ENCODE assay signal across 7 mouse cellular contexts in genomic region chr13:83730155-83730712, GRCm38 (mm10).
DNase-seq lines count a peak whose midpoint lies in the region; ATAC-seq and TF ChIP-seq lines count a peak whose summit lies in the region.

No protein-coding gene starts in this region.

- peak overlapping the region; percentile 87 for H3K4me2 ChIP-seq in forebrain, embryonic 13.5 days
- peak overlapping the region; percentile 74 for H3K4me2 ChIP-seq in liver, embryonic 13.5 days

- H3K4me3 ChIP-seq in testis, adult 2 months (ENCODE audit: control insufficient read depth, low read depth, low read length): peak overlapping the region; percentile 84
- H3K4me3 ChIP-seq in forebrain, embryonic 13.5 days: peak overlapping the region; percentile 90
- peak overlapping the region; percentile 57 for H3K4me3 ChIP-seq in liver, embryonic 13.5 days (replicated peaks)

- no peak for ATAC-seq in forebrain, embryonic 13.5 days
- ATAC-seq in liver, embryonic 13.5 days (ENCODE audit: low read depth): no peak
- ATAC-seq in megakaryocyte-erythroid progenitor cell, adult 5-6 weeks (replicated peaks; ENCODE audit: low FRiP score, low TSS enrichment, poor library complexity, severe bottlenecking): no peak

- H3K27ac ChIP-seq in testis, adult 2 months (ENCODE audit: control insufficient read depth, insufficient read depth, low read depth, low read length): no peak overlapping the region
- peak overlapping the region; percentile 100 for H3K27ac ChIP-seq in forebrain, embryonic 13.5 days
- no peak overlapping the region for H3K27ac ChIP-seq in liver, embryonic 13.5 days

- no peak for DNase-seq in testis, postnatal 10 days (ENCODE audit: low spot score)
- no peak for DNase-seq in liver, embryonic 13.5 days
- DNase-seq in gastrocnemius, adult 8-10 months (ENCODE audit: low spot score in 2 of 2): no peak
- DNase-seq in T-cell, adult 2 months (ENCODE audit: low spot score): no peak

- TF ChIP-seq CTCF in testis, adult 2 months (IDR thresholded peaks at IDR 0.05; ENCODE audit: control insufficient read depth, insufficient read depth, insufficient replicate concordance, low read depth, low read length): no peak

- no peak for TF ChIP-seq POLR2A in testis, adult 2 months (IDR thresholded peaks at IDR 0.05; ENCODE audit: control insufficient read depth, low read depth, low read length)

- no peaks in the 10 kb centered on the region for H3K9me3 ChIP-seq in forebrain, embryonic 13.5 days (replicated peaks)
- H3K9me3 ChIP-seq in liver, embryonic 13.5 days (replicated peaks): no peaks in the 10 kb centered on the region

- H3K27me3 ChIP-seq in testis, adult 2 months (ENCODE audit: control insufficient read depth, insufficient read depth, low read length): 0 out of 2 replicates have a peak, but pooled peaks cover 6% of the 10 kb centered on the region
- H3K27me3 ChIP-seq in forebrain, embryonic 13.5 days: no peaks in the 10 kb centered on the region
- H3K27me3 ChIP-seq in liver, embryonic 13.5 days: peaks cover 92% of the 10 kb centered on the region

- no peaks in the 10 kb centered on the region for H3K36me3 ChIP-seq in testis, adult 2 months (ENCODE audit: control insufficient read depth, insufficient read depth, low read length)
- peaks cover 25% of the 10 kb centered on the region for H3K36me3 ChIP-seq in forebrain, embryonic 13.5 days (ENCODE audit: poor library complexity, severe bottlenecking)
- no peaks in the 10 kb centered on the region for H3K36me3 ChIP-seq in liver, embryonic 13.5 days

- under 1% methylated on average over 16 of the region's 16 CpGs for WGBS in forebrain, embryonic 13.5 days
- WGBS in liver, embryonic 13.5 days (ENCODE audit: insufficient replicate concordance): under 1% methylated on average over 16 of the region's 16 CpGs

- H3K4me1 ChIP-seq in testis, adult 2 months (ENCODE audit: control insufficient read depth, insufficient read depth, low read length): peaks cover 19% of the 10 kb centered on the region
- no peaks in the 10 kb centered on the region for H3K4me1 ChIP-seq in forebrain, embryonic 13.5 days
- peaks cover 9% of the 10 kb centered on the region; the same call in 1 of the 2 replicates for H3K4me1 ChIP-seq in liver, embryonic 13.5 days (replicated peaks)

- peak overlapping the region; percentile 100 for H3K9ac ChIP-seq in forebrain, embryonic 13.5 days
- H3K9ac ChIP-seq in liver, embryonic 13.5 days: peak overlapping the region; percentile 41; the same call in 1 of the 2 replicates
